Mouse (Mus musculus) liver, embryonic 16.5 days (tissue): ENCODE data around the gene Bmper. TPM values are rescaled to one million over a fixed set of nuclear protein-coding genes. Genes with fewer than 3 reads are reported as not detected.

Experiments used
- ATAC-seq: fragments of 200-750 bp; cut with Nextera tagmentation; 2 replicates; pipeline ENCODE4 v1.8.0; 2017; ENCODE audit warnings: low read depth, mild to moderate bottlenecking, moderate number of reproducible peaks, moderate library complexity
- H3K27ac ChIP-seq: fragments of 300-500 bp; sonication (generic); 2 replicates; pipeline ENCODE4 v1.5.1; 2014; ENCODE audit warnings: mild to moderate bottlenecking, low read length
- H3K27me3 ChIP-seq: fragments of 300-500 bp; sonication (generic); 2 replicates; pipeline ENCODE4 v1.6.1; 2014; ENCODE audit warnings: low read depth, low read length, mixed read lengths; ENCODE audit not compliant: control insufficient read depth, insufficient read depth
- H3K36me3 ChIP-seq: fragments of 300-500 bp; sonication (generic); 2 replicates; pipeline ENCODE4 v1.6.1; 2014; ENCODE audit warnings: mild to moderate bottlenecking; ENCODE audit not compliant: control insufficient read depth, insufficient read depth
- H3K4me1 ChIP-seq: fragments of 300-500 bp; sonication (generic); 2 replicates; pipeline ENCODE4 v1.6.1; 2014; ENCODE audit warnings: low read depth, low read length, mixed read lengths; ENCODE audit not compliant: control insufficient read depth
- H3K4me2 ChIP-seq: fragments of 300-500 bp; sonication (generic); 2 replicates; pipeline ENCODE4 v1.6.1; 2014; ENCODE audit warnings: low read depth, low read length, mixed read lengths
- H3K4me3 ChIP-seq: fragments of 300-500 bp; sonication (generic); 2 replicates; pipeline ENCODE4 v1.5.1; 2014; ENCODE audit warnings: low read depth, mild to moderate bottlenecking, low read length
- H3K9ac ChIP-seq: fragments of 300-500 bp; sonication (generic); 2 replicates; pipeline ENCODE4 v1.6.1; 2014; ENCODE audit warnings: low read depth, low read length
- H3K9me3 ChIP-seq: fragments of 300-500 bp; sonication (generic); replicated peaks from 2 replicates; pipeline ENCODE4 v1.6.1; 2016; ENCODE audit warnings: low read length; ENCODE audit not compliant: control insufficient read depth
- WGBS: fragments of 180-500 bp; shearing (Covaris S2); extraction: QIAGEN DNeasy Blood & Tissue Kit; methylation state at CpG from one replicate; pipeline ENCODE4 v1.1.7; 2014; ENCODE audit not compliant: insufficient replicate concordance; 5-methylcytosine and 5-hydroxymethylcytosine counted together
- polyA plus RNA-seq: library from polyadenylated mRNA; unstranded; fragments of >200 nt; fragmentation: Nextera tagmentation; extraction: Ambion mirVana; gene quantifications from 2 replicates; pipeline ENCODE4 v1.2.1, GENCODE M21; 2015

Bmper gene
- polyA plus RNA-seq, 1 experiment from 2014 or later = 0.40 TPM

DNA sequence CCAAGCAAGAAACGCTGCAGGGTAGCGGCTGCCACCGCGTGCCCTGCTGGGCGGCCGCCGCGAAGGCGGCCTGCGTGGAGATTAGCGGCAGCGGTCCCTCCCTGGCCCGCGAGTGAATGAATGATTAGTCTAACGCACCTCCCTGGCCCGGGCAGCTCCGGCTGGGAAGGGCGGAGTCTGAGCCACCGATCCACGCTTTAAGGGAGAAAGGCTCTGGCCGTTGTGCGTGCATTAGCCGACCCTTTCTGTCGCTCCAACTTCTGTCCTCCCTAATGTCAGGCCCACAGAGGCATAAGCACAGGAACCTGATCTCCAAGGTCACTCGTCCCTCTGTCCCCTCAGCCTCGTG lies 410 bp upstream of the Bmper start:
- Histone ChIP-seq H3K27ac (no peak overlapping the region), H3K27me3 (peaks cover 46% of the 10 kb centered on the region)
- 0 out of 2 replicates have a peak, but pooled peaks have one; percentile 39 for ATAC-seq

DNA sequence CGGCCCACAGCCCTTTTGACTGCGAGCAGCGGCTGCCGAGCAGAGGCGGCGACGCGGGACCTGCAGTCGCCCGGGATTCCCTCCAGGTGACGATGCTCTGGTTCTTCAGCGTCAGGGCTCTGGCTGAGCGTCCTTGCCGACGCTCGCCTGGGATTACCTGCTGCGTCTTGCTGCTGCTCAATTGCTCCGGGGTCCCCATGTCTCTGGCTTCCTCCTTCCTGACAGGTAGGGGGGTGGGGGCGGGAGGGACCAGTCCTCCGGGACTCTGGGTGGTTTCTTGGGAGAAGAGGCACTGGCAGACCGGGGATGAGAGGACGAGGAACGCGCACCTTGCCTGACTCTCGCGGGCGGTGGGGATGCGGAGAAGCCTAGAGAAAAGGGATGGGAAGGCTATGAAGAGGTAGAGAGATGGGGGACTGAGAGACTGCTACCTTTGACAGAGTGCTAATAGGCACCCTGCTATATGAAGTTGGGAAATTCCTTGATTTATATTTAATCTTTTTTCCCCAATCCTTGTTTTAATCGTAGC lies 737 bp downstream of the Bmper start:
- H3K9me3 ChIP-seq = no peaks in the 10 kb centered on the region
- H3K4me1 ChIP-seq = no peaks in the 10 kb centered on the region
- no peaks in the 10 kb centered on the region for H3K36me3 ChIP-seq
- H3K27me3 ChIP-seq = peaks cover 47% of the 10 kb centered on the region
- no peak for ATAC-seq
- peak overlapping the region; percentile 54 for H3K4me3 ChIP-seq
- no peak overlapping the region for H3K9ac ChIP-seq
- peak overlapping the region; percentile 56 for H3K4me2 ChIP-seq
- H3K27ac ChIP-seq = no peak overlapping the region
- WGBS = 2% methylated on average over 29 of the region's 29 CpGs

More for the DNA sequence above, 410 bp upstream of the Bmper start:
- Histone ChIP-seq H3K4me3 (peak overlapping the region; percentile 54), H3K9me3 (no peaks in the 10 kb centered on the region), H3K36me3 (no peaks in the 10 kb centered on the region), H3K4me2 (peak overlapping the region; percentile 56), H3K4me1 (no peaks in the 10 kb centered on the region), H3K9ac (peak overlapping the region; percentile 12; the same call in 1 of the 2 replicates)
- under 1% methylated on average over 26 of the region's 26 CpGs for WGBS

DNA sequence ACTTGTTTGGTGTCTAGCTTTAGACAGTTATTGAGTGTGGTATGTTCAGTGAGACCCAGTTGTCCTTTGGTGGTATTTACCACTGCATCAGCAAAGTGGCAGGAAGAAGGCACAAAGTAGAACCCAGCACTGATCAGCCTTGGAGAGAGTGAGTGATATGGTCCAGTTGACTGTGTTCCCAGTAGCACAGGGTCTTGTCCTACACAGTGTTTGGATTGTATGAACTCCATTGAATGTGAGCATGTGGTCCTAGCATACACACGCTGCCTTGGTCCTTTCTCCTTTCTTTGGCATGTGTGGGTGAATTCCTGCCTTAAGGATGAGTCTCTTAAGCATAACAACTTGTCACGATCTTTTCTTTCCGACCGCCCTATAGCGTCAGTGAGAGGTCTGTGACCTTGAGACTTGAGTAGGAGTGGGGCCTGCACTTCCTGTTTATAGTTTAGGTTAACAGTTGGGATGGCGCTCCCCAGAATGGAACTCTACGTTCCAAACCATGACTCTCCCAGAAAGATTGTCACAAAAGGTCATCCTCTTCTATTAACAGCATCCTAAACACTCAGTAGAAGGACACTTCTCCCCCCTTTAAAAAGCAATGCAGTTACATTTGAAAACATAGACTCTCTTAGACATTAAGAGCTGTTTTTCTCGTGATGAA lies 10.7 kb downstream of the Bmper start:
- ATAC-seq = no peak
- no peaks in the 10 kb centered on the region for H3K4me1 ChIP-seq
- 58% methylated on average over 8 of the region's 8 CpGs for WGBS
- no peak overlapping the region for H3K4me2 ChIP-seq
- no peak overlapping the region for H3K9ac ChIP-seq
- H3K27me3 ChIP-seq = no peaks in the 10 kb centered on the region
- no peak overlapping the region for H3K27ac ChIP-seq
- H3K4me3 ChIP-seq = no peak overlapping the region
- H3K36me3 ChIP-seq = no peaks in the 10 kb centered on the region
- H3K9me3 ChIP-seq = no peaks in the 10 kb centered on the region

DNA sequence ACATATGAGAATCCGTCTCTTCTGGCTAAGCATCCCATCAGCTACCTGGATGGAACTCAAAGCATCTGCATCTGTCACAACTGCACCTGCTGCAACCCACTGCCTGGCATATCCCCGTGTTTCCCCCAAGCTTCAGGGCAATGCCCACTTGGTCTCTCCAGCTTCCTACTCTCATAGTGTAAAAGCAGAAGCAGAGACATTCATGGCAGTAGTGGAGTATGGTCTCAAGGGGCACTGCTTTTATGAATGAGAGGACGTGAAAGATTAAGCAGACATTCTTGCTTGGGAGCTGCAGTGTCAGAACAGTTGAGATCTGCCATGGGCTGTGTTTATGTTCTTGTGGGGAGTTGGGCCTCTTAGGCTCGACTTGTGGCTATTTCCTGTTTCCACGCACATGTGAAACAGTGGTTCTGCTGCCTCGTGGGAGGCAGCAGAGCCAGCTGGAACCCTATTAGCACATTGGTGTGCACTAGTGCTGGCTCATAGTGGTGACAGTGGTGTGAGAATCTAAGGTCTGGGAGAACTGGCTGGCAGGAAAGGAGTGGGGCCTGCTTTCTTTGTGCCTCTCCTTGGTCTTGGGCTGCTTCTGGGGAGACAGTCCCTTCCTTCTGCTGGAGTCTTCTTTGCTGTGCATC lies 12.6 kb downstream of the Bmper start:
- no peak for ATAC-seq
- H3K27ac ChIP-seq = no peak overlapping the region
- 40% methylated on average over 6 of the region's 6 CpGs for WGBS

DNA sequence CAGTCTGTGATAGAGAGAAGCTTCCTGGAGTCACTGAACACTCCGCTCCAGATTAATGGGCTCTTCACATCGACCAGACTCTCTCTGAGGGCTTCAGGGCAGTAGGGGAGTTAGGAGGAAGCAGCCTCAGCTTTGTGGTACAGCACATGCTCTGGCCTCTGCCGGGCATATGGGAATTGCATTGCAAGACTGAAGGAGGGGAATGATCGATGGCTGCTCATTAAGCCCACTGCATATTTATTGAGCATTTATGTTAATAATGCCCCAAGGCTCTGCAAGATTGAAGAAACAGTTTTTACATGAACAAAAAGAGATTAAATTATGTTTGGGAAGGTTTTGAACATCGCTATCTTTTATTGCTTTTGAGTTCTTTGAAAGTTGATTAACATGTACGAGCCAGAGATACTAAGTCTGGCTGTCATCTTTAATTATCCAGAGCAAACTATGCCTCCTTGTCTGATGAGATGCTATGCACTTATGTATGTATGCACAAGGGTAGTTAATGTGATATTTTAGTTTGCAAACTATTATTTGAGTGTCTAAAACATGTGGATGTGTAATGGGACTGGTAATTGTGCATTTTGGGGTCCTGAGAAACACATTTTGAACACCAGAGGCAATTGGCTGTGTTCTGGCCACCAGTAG lies 13.9 kb downstream of the Bmper start:
- H3K4me2 ChIP-seq = no peak overlapping the region
- 53% methylated on average over 6 of the region's 6 CpGs for WGBS
- H3K4me3 ChIP-seq = no peak overlapping the region
- no peaks in the 10 kb centered on the region for H3K27me3 ChIP-seq
- H3K27ac ChIP-seq = no peak overlapping the region
- H3K4me1 ChIP-seq = no peaks in the 10 kb centered on the region
- ATAC-seq = no peak
- no peaks in the 10 kb centered on the region for H3K9me3 ChIP-seq
- no peaks in the 10 kb centered on the region for H3K36me3 ChIP-seq
- no peak overlapping the region for H3K9ac ChIP-seq

More for the DNA sequence above, 12.6 kb downstream of the Bmper start:
- Histone ChIP-seq H3K9me3 (no peaks in the 10 kb centered on the region), H3K4me3 (no peak overlapping the region), H3K4me2 (no peak overlapping the region), H3K4me1 (no peaks in the 10 kb centered on the region), H3K27me3 (no peaks in the 10 kb centered on the region), H3K9ac (no peak overlapping the region), H3K36me3 (no peaks in the 10 kb centered on the region)

DNA sequence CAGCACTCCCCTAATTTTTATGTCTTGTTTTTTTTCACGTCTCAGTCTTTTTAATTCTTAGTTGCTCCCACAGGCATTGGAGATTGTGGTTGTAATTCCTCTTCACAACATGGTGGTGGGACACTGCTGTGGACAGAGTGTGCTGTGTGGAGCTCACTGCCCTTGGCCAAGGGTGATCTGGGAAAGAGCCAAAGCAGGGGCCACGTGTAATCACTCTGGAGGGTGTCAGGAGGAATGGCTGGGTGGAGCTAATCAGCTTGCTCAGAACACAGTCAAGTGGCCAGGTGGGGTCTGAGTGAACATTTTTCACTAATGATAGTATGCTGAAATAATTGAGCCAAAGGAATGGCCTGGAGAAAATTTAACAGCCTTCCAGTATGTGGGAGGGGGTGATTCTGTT lies 16.1 kb downstream of the Bmper start:
- no peak overlapping the region for H3K27ac ChIP-seq
- no peak for ATAC-seq

DNA sequence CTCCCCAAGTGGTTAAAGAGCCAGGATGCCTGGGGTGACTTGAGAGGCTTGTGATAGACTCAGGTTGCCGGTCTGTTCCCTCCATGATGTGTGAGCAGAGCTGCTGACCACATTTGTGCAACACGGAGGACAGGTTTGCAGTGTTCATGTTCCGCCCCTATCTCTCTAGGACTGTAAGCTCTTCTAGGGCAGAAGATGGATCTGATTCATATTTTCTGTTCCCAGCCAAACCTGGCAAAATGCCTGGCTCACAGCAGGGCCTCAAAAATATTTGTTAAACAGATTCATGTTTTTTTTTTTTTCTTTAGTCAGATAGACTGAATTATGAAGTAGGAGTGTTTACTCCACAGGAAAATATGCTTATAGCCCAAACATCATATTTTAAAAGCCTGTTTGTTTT lies 20.0 kb downstream of the Bmper start:
- no peak overlapping the region for H3K27ac ChIP-seq
- 55% methylated on average over 3 of the region's 3 CpGs for WGBS
- H3K4me1 ChIP-seq = no peaks in the 10 kb centered on the region
- no peak for ATAC-seq
- H3K4me2 ChIP-seq = no peak overlapping the region
- H3K36me3 ChIP-seq = no peaks in the 10 kb centered on the region
- no peak overlapping the region for H3K4me3 ChIP-seq
- no peak overlapping the region for H3K9ac ChIP-seq
- no peaks in the 10 kb centered on the region for H3K27me3 ChIP-seq
- no peaks in the 10 kb centered on the region for H3K9me3 ChIP-seq

More for the DNA sequence above, 16.1 kb downstream of the Bmper start:
- H3K4me3 ChIP-seq = no peak overlapping the region
- no peaks in the 10 kb centered on the region for H3K36me3 ChIP-seq
- H3K4me2 ChIP-seq = no peak overlapping the region
- no peaks in the 10 kb centered on the region for H3K9me3 ChIP-seq
- no peak overlapping the region for H3K9ac ChIP-seq
- WGBS = 32% methylated on average over 2 of the region's 2 CpGs
- H3K27me3 ChIP-seq = no peaks in the 10 kb centered on the region
- H3K4me1 ChIP-seq = no peaks in the 10 kb centered on the region

DNA sequence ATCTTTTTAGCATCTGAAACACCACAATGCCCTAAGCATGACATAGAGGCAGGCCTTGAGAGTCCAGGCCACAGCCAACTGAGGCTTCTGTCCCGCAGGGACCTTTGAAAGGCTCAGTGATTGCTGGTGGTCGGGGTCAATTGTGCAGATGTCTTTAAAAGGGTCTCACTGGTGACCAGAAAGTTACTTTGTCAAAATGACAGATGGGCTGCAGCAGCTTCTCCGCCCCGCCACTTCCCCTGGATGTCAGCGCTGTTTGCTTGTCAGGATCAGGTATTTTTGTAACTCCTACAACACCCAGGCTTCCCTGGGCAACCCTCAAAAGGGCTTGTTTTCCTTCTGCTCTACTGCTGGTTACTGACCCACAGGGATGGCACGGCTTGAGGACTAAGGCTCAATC lies 21.0 kb downstream of the Bmper start:
- no peaks in the 10 kb centered on the region for H3K9me3 ChIP-seq
- no peaks in the 10 kb centered on the region for H3K4me1 ChIP-seq
- no peak overlapping the region for H3K4me2 ChIP-seq
- H3K36me3 ChIP-seq = no peaks in the 10 kb centered on the region
- ATAC-seq = no peak
- no peak overlapping the region for H3K9ac ChIP-seq
- H3K27ac ChIP-seq = no peak overlapping the region
- WGBS = 42% methylated on average over 6 of the region's 6 CpGs
- H3K4me3 ChIP-seq = no peak overlapping the region
- H3K27me3 ChIP-seq = no peaks in the 10 kb centered on the region

DNA sequence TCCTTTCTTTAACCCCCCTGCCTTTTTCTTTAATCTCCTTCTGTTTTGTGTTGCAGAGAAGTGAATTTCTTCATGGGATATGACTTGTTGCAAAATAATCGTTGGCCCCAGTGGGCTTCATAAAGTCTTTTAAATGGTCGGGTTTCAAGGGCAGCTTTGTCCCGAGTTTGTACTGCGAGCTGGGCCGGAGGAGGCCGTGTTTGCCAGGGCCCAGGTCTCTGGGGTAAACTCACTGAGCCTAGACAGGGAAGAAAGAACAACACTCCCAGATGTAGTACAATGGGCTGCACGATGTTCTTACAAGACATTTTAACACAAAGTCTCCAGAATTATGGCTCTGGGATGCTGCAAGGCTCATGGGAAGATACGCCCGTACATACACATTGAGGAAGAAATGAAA lies 23.5 kb downstream of the Bmper start:
- WGBS = 62% methylated on average over 9 of the region's 9 CpGs
- no peak for ATAC-seq
- no peaks in the 10 kb centered on the region for H3K36me3 ChIP-seq

More for the DNA sequence above, 23.5 kb downstream of the Bmper start:
- no peaks in the 10 kb centered on the region for H3K9me3 ChIP-seq
- no peak overlapping the region for H3K4me2 ChIP-seq
- no peaks in the 10 kb centered on the region for H3K4me1 ChIP-seq
- no peak overlapping the region for H3K9ac ChIP-seq
- no peaks in the 10 kb centered on the region for H3K27me3 ChIP-seq
- no peak overlapping the region for H3K4me3 ChIP-seq
- no peak overlapping the region for H3K27ac ChIP-seq
